Mouse (Mus musculus) adrenal gland, postnatal 4 days (tissue): ENCODE measurements around the gene Tcl1b3. TPM values are rescaled to one million over a fixed set of nuclear protein-coding genes. Genes with fewer than 3 reads are reported as not detected.

Source experiments
- DNase-seq, 2 experiments: peaks; one replicate each; pipeline ENCODE4 v3.0.0; 2021 to 2022; ENCODE audit warnings: low spot score in 2 of 2, mixed read lengths in 2 of 2
- total RNA-seq, 2 experiments: library from RNA; stranded (reverse); gene quantifications; 2 replicates each; pipeline ENCODE4 v1.2.3; 2021

The Tcl1b3 gene
- total RNA-seq, 2 experiments from 2014 or later, result not detected

- no peak for DNase-seq
These were observed 33.9 kb downstream of the Tcl1b3 start for GRCm38 (mm10) chr12:105224621-105225320.

GRCm38 (mm10) chr12:105234362-105234761, 43.5 kb downstream of the Tcl1b3 start:
- no peak for DNase-seq

DNA sequence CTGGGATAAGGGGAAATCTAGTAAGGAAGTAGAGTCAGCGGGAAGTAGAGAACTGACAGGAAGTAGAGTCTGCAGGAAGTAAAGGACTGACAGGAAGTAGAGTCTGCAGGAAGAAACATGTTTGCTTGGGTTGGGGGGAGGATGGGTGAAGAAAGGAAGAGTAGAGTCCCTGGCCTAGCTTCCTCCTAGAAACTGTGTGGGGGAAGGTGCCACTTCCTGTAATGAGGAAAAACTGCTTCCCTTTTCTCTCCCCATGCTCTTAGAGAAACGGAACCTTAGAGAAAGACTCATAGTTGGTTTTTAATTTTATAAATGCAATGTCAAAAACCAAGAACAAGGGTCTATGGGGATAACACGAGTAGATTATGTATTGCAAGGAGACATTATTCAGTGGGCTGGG, 44.2 kb downstream of the Tcl1b3 start:
- no peak for DNase-seq

GRCm38 (mm10) chr12:105239060-105239459, 48.2 kb downstream of the Tcl1b3 start:
- no peak for DNase-seq

Other genes with a start within 250 kb of the Tcl1b3 start
- gene Syne3, start 181.2 kb upstream of the Tcl1b3 start, total RNA-seq, result 10 to 100 TPM; 11.3 to 11.7 TPM
- 100 to 1,000 TPM; 134 to 139 TPM for gene Glrx5, start 158.4 kb upstream of the Tcl1b3 start, total RNA-seq
- not detected for gene Tcl1b2, start 45.0 kb upstream of the Tcl1b3 start, total RNA-seq
- gene Tcl1b1, start 31.4 kb upstream of the Tcl1b3 start, total RNA-seq, result not detected
- gene Tcl1b5, start 14.7 kb upstream of the Tcl1b3 start, total RNA-seq, result not detected
- gene Tcl1b4, start 10.9 kb downstream of the Tcl1b3 start, total RNA-seq, result not detected
- under 1 TPM in 1 of 2 experiments, not detected in 1; 0.31 TPM for gene Tcl1, start 31.8 kb downstream of the Tcl1b3 start, total RNA-seq
- under 1 TPM; 0.48 to 0.59 TPM for gene Tunar, start 142.8 kb downstream of the Tcl1b3 start, total RNA-seq